Mouse (Mus musculus) forelimb bud, embryonic 11.5 days (tissue): ENCODE results near the gene Rnf19b.
A peak's percentile ranks its signal among the peaks of the same experiment; 100 is the strongest.

Experiments used
- DNase-seq: peaks from one replicate; pipeline ENCODE4 v3.0.0-alpha.2; 2012; ENCODE audit warnings: low read depth, low spot score

The Rnf19b gene

GRCm38 (mm10) chr4:129117720-129118510 is 59.8 kb downstream of the Rnf19b start:
- no peak for DNase-seq

- DNase-seq, result no peak
Observed at GRCm38 (mm10) chr4:129119708-129120107, 61.6 kb downstream of the Rnf19b start.

DNA sequence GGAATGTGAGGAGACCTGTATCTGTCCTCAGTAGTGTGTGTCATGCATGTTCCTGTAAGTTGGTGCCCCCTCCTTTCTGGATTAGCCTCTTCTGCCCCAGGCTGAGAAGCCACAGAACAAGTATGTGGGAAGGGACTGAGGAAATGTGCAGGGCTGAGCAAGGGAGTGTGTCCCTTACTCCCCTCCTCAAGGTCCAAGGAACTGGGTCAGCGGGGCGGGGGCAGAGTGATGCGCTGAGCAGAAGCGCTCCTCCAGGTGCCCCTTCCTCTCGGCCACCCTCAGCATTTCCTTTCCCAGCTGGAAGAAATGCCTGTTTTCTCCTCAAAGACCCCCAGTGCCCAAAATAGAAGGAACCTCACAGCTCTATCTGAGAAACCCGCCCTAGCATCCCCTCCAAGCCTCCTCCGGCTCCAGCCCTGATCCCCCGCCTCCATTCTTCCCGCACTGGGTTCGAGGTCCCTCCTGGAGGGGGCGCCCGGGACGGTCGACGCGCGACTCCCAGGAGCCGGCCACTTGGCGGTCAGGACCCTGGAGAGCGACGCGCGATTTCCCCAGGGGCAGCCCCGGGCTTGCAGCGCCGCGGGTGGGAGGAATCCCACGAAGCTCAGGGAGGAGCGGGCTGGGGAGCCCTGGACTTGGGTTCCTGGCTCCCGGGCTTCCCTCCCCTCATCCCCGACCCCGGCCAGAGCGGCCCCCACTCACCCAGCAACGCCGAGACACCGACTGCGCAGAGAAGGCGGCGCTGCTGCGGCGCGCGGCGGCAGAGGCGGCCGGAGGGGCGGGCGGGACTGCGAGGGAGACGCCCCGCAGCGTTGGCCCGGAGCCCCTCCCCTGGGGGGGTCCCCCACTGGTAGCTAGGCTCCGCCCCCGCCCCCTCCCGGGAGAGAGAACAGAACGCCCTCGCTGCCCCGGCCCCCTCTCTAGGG is 62.7 kb downstream of the Rnf19b start:
- peak; percentile 72 for DNase-seq

DNA sequence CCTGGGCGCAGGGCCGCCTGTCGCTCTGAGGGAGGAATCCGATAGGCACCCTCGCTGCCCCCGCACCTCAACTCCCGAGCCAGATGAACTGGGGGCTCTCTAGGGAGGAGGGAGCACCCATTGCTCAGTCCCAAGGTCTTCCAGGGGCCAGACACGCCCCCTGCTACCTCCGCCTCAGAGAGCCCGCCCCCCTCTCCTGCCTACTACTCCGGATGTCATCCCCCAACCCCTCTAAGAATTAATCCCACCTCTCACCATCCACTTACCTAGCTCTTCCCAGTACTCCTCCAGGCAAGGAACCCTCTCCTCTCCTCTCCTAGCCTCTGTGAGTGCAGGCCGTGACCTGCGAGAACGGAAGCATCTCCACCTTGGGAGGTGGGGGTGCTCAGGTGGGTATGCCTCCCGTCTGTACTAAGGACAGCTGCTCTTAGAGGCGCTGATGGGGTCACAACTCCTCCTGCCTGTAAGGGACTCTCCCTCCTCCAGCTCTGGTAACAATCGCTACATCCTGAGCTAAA is 63.6 kb downstream of the Rnf19b start, which contains the start of gene Hpca:
Hpca (minus strand) TSS at position 468 of the 518 bp plus-strand sequence.
- DNase-seq, result no peak

- no peak for DNase-seq
Observed at GRCm38 (mm10) chr4:129122107-129122506, 64.0 kb downstream of the Rnf19b start.

DNA sequence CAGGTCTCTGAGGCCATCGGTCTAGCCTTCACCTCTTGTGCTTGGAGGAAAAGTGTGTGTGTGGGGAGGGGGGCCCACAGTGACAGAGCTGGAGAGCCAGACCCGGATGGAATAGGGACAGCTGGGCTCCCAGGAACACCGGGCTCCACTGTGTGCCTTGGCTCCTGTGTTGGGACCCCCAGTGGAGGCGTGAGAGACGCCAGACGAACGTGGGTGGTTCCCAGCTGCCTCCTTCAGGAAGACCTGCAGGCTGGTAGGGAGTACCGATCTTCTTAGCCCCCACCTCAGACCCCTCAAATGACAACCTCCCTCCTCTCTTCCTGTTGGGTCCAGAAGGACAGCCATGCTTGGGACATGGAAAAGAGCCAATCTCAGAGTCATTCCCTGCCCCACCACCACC is 64.6 kb downstream of the Rnf19b start:
- no peak for DNase-seq

DNA sequence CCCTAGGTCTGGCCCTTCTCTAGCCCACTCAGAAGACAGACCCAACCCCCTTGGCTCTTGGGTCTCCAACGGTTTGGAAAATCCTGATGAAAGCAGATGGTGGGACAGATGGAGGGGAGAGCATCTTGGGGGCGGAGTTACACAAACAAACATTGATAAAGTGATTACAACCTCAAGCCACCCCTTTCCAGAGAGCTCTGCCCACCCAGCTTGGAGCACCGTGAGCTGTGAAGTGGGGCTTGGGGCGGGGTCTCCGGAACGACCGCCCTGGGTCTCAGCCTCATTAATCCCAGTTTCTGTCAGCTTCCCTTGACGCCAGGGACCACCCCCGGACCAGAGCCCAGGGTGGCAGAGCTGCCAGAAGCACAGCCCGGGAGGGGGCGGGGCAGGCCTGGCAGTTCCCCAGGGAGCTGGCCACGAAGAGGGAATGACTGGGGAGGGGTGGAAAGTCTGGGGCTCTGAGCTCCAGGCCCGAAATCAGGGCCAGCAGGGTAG is 66.6 kb downstream of the Rnf19b start:
- no peak for DNase-seq

DNA sequence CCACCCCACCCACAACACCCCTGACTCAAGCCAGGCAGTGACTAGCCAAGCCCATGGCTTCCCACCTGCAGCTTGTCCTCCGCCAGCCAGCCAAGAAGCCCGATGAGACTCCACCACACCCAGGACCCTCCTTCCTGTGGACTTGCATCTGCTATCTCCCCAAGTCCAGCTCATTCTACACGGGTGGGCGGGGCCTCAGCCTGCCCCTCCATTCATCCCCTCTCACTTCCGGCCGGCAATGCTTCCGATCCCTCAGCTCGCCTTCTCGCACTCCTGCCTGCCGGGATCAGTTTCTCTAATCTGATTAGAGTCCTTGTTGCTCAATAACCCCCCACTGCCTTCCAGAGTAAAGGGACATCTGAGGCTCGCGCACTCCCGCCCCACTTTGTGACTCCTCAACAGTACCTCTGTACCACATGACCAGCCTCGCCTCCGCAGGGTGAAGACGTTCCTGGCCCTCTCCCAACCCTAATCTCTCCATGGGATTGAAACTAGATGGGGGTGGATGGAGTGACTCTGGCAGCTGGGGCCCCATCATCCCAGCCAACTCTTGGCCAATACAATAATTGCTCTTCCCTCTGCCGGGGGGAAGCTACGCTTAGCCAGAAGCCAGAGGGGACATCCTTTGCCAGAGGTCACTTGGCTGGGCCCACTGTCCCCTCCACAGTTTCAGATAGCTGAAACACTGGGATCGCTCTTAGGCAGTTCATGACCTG is 67.8 kb downstream of the Rnf19b start:
- no peak for DNase-seq

DNA sequence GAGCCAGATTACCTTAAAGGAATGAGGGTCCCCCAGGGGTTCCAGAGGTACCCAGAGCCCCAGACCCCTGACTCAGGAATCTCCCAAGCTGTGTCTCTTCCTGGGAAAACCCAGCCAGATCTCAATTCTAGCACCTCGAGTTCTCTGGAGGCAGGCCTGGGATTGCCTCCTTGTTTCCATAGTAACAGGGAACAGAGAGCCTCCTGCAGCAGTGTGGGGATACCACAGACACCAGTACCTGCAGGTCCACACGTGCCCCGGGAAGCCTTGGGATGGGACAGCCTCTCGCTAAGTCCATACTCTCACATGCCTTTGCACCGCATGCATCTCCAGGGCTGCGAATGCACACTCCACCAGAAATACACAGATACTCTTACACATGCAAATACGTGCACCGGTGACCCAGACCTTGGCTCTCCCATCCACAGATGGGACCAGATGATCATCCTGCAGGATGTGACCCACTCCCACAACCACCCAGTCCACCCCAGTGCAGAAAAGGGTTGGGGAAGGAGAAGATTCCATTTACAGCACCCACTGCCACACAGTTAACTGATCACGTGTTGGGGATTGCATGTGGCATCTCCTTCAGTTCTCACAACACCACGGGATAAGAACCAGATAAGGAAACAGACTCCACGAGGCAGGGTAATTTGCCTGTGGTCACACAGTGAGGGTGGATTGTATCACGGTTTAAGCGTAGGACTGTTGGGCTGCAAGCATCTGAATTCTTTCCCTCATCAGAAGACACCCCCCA is 70.7 kb downstream of the Rnf19b start:
- no peak for DNase-seq

- no peak for DNase-seq
Observed at GRCm38 (mm10) chr4:129129387-129129786, 71.3 kb downstream of the Rnf19b start.

DNA sequence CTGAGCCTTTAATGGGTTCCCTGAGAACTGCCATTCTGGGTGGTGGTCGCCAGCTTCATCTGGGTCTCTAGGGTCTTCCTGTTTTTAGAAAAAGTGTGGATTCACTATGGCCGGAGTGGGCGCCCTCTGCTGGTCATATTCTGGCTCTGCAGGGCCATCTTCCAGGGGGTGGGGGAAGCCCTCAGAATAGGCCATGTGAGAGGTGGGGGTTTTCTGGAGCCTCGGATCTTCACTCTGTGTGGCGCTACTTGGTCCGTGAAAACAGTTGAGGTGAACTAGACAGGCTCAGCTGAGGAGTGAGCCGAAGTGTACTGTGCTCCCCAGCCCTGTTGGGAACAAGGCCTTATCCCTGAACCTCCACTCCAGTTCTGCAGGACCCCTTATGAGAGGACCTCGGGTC is 72.1 kb downstream of the Rnf19b start:
- DNase-seq, result peak; percentile 68

GRCm38 (mm10) chr4:129130755-129131303 is 72.8 kb downstream of the Rnf19b start:
- peak; percentile 80 for DNase-seq

- peak; percentile 91 for DNase-seq
Observed at GRCm38 (mm10) chr4:129134799-129135585, 76.9 kb downstream of the Rnf19b start.
